ENCODE assay signal across 22 mouse cellular contexts in the genomic region with DNA sequence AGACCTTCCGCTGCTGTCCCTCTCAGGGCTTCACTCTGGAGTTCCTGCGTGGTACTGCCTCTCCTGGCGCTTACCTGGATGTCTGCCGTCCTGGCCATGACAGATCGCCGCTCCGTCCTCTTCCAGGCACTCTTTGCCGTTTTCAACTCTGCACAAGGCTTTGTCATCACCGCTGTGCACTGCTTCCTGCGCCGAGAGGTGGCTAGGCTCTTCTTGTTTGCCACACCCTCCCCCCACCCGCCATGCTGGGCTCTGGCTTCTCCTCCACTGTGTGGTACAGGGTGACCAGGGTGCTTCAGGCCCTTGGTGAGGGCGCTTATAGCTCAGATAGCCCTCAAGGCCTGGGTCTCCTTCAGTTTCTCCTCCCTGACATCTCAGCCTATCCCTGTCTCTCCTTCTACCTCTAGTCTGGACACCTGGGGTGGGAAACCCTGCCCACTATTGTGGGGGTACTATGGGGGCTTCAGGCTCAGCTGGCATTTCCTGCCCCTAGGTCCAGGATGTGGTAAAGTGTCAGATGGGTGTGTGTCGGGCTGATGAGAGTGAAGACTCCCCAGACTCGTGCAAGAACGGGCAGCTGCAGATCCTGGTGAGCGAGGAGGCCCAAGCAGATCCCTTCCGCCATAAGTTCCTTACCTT. TPM values are rescaled to one million over a fixed set of nuclear protein-coding genes. Genes with fewer than 3 reads are reported as not detected.
DNase-seq lines count a peak whose midpoint lies in the region; ATAC-seq and TF ChIP-seq lines count a peak whose summit lies in the region.
"Had no signal": no experiment of that assay in that cellular context is flagged by ENCODE, and none has a peak within 500 bp of the region (broad histone marks: within the 10 kb centered on the region; RNA-seq: fewer than 3 reads in every experiment).

No protein-coding gene starts in this region.

- H3K27ac ChIP-seq in stomach, embryonic 14.5 days (ENCODE audit: low read length), result no peak overlapping the region
- H3K27ac ChIP-seq in stomach, postnatal 0 days (replicated peaks), result no peak overlapping the region
- H3K27ac ChIP-seq in hindbrain, embryonic 13.5 days, result no peak overlapping the region
- no peak overlapping the region for H3K27ac ChIP-seq in midbrain, embryonic 13.5 days
- H3K27ac ChIP-seq: forebrain, embryonic 10.5 days; hindbrain, postnatal 0 days; kidney, postnatal 0 days; limb, embryonic 10.5 days; liver, embryonic 15.5 days; macrophage; midbrain, embryonic 10.5 days had no signal

- H3K9ac ChIP-seq in stomach, embryonic 14.5 days (replicated peaks; ENCODE audit: low read depth, low read length), result no peak overlapping the region
- no peak overlapping the region for H3K9ac ChIP-seq in stomach, postnatal 0 days (ENCODE audit: low read length)
- no peak overlapping the region for H3K9ac ChIP-seq in hindbrain, embryonic 13.5 days
- no peak overlapping the region for H3K9ac ChIP-seq in midbrain, embryonic 13.5 days (replicated peaks)
- H3K9ac ChIP-seq: liver, embryonic 15.5 days had no signal

- no peaks in the 10 kb centered on the region for H3K27me3 ChIP-seq in stomach, embryonic 14.5 days (ENCODE audit: control insufficient read depth, insufficient read depth, low read length)
- no peaks in the 10 kb centered on the region for H3K27me3 ChIP-seq in stomach, postnatal 0 days (ENCODE audit: control insufficient read depth, insufficient read depth, low read length)
- 0 out of 2 replicates have a peak, but pooled peaks cover 13% of the 10 kb centered on the region for H3K27me3 ChIP-seq in hindbrain, embryonic 13.5 days
- no peaks in the 10 kb centered on the region; the same call in 1 of the 2 replicates for H3K27me3 ChIP-seq in midbrain, embryonic 13.5 days

- H3K4me2 ChIP-seq in stomach, embryonic 14.5 days (replicated peaks; ENCODE audit: low read depth, low read length), result no peak overlapping the region
- H3K4me2 ChIP-seq in stomach, postnatal 0 days (replicated peaks; ENCODE audit: low read depth), result no peak overlapping the region
- H3K4me2 ChIP-seq in hindbrain, embryonic 13.5 days, result no peak overlapping the region
- H3K4me2 ChIP-seq in midbrain, embryonic 13.5 days (replicated peaks), result no peak overlapping the region
- H3K4me2 ChIP-seq: heart, embryonic 11.5 days; liver, embryonic 15.5 days had no signal

- peak; percentile 19; the same call in 1 of the 2 replicates for ATAC-seq in stomach, embryonic 14.5 days (ENCODE audit: insufficient number of reproducible peaks, insufficient read depth, low FRiP score, low read depth)
- no peak for ATAC-seq in stomach, postnatal 0 days (ENCODE audit: low FRiP score, low TSS enrichment)
- peak; percentile 30; the same call in 1 of the 2 replicates for ATAC-seq in megakaryocyte, adult 5-6 weeks (ENCODE audit: poor library complexity, severe bottlenecking)
- no peak for ATAC-seq in hindbrain, embryonic 13.5 days (ENCODE audit: low FRiP score)
- no peak for ATAC-seq in midbrain, embryonic 13.5 days
- ATAC-seq: forebrain, embryonic 16.5 days; hindbrain, postnatal 0 days had no signal

- no peaks in the 10 kb centered on the region for H3K4me1 ChIP-seq in stomach, embryonic 14.5 days (ENCODE audit: control insufficient read depth, insufficient read depth, low read length)
- H3K4me1 ChIP-seq in stomach, postnatal 0 days (replicated peaks; ENCODE audit: control insufficient read depth, insufficient read depth), result no peaks in the 10 kb centered on the region
- H3K4me1 ChIP-seq in hindbrain, embryonic 13.5 days (replicated peaks), result peaks cover 16% of the 10 kb centered on the region
- H3K4me1 ChIP-seq in midbrain, embryonic 13.5 days (replicated peaks), result peaks cover 19% of the 10 kb centered on the region
- H3K4me1 ChIP-seq: liver, embryonic 15.5 days had no signal

- no peaks in the 10 kb centered on the region for H3K36me3 ChIP-seq in stomach, embryonic 14.5 days (ENCODE audit: control insufficient read depth, insufficient read depth, low read length)
- no peaks in the 10 kb centered on the region for H3K36me3 ChIP-seq in stomach, postnatal 0 days (ENCODE audit: control insufficient read depth, insufficient read depth, low read length)
- peaks cover 49% of the 10 kb centered on the region for H3K36me3 ChIP-seq in hindbrain, embryonic 13.5 days
- peaks cover 34% of the 10 kb centered on the region for H3K36me3 ChIP-seq in midbrain, embryonic 13.5 days
- H3K36me3 ChIP-seq: forebrain, embryonic 10.5 days; limb, embryonic 10.5 days; liver, embryonic 15.5 days; midbrain, embryonic 10.5 days had no signal

- WGBS in stomach, embryonic 14.5 days, result 68% methylated on average over 18 of the region's 18 CpGs
- WGBS in stomach, postnatal 0 days, result 70% methylated on average over 18 of the region's 18 CpGs
- WGBS in hindbrain, embryonic 13.5 days, result 73% methylated on average over 18 of the region's 18 CpGs
- WGBS in midbrain, embryonic 13.5 days, result 81% methylated on average over 18 of the region's 18 CpGs

- TF ChIP-seq CTCF in stomach, postnatal 0 days (IDR thresholded peaks at IDR 0.05; ENCODE audit: low read depth), result no peak

- no peak overlapping the region for H3K4me3 ChIP-seq in stomach, embryonic 14.5 days (ENCODE audit: low read depth, low read length)
- H3K4me3 ChIP-seq in stomach, postnatal 0 days (ENCODE audit: low read depth, low read length), result no peak overlapping the region
- H3K4me3 ChIP-seq in hindbrain, embryonic 13.5 days, result no peak overlapping the region
- no peak overlapping the region for H3K4me3 ChIP-seq in midbrain, embryonic 13.5 days (replicated peaks)
- H3K4me3 ChIP-seq: forebrain, embryonic 10.5 days; limb, embryonic 10.5 days; liver, embryonic 15.5 days; midbrain, embryonic 10.5 days had no signal

- no peaks in the 10 kb centered on the region for H3K9me3 ChIP-seq in stomach, embryonic 14.5 days (ENCODE audit: control insufficient read depth, low read depth, low read length)
- H3K9me3 ChIP-seq in stomach, postnatal 0 days (ENCODE audit: control insufficient read depth, low read length), result no peaks in the 10 kb centered on the region
- H3K9me3 ChIP-seq in hindbrain, embryonic 13.5 days, result no peaks in the 10 kb centered on the region
- H3K9me3 ChIP-seq in midbrain, embryonic 13.5 days, result no peaks in the 10 kb centered on the region
- H3K9me3 ChIP-seq: forebrain, embryonic 10.5 days; limb, embryonic 10.5 days; liver, embryonic 15.5 days; midbrain, embryonic 10.5 days had no signal

- no peak for DNase-seq in stomach, postnatal 0 days (ENCODE audit: low spot score)
- DNase-seq in thymus, postnatal 14 days, result peak; percentile 43
- no peak for DNase-seq in embryo, embryonic 11 days
- DNase-seq: adrenal gland, postnatal 14 days; cerebellum, adult 9-10 months; gastrocnemius, postnatal 14 days; heart, adult 11 months; kidney, adult 11 months; liver had no signal

- no peak for TF ChIP-seq EP300 in stomach, postnatal 0 days (optimal IDR thresholded peaks at IDR 0.05)

RNA-seq across cellular contexts. Expression of a gene that starts 30.5 kb away (rescaled TPM):
- 80.0 and 95.1 TPM in 2 replicates for polyA plus RNA-seq in stomach, embryonic 14.5 days (2014; fragmentation: Nextera tagmentation; extraction: Ambion mirVana)
- 47.7 and 51.6 TPM in 2 replicates for polyA plus RNA-seq in stomach, postnatal 0 days (2015; fragmentation: Nextera tagmentation; extraction: Ambion mirVana)
- total RNA-seq in megakaryocyte, adult 5-6 weeks (2015), result not detected in 2 replicates
- total RNA-seq in megakaryocyte, adult 5-6 weeks (2017), result not detected in 2 replicates
- 5.8 and 14.3 TPM in 2 replicates for polyA plus RNA-seq in hindbrain, embryonic 13.5 days (2015; fragmentation: Nextera tagmentation; extraction: Ambion mirVana)
- 2.9 and 3.4 TPM in 2 replicates for polyA plus RNA-seq in midbrain, embryonic 13.5 days (2015; fragmentation: Nextera tagmentation; extraction: Ambion mirVana)
- polyA plus RNA-seq: macrophage had no signal

RNA-seq across cellular contexts. Expression of a gene that starts 32.5 kb away (rescaled TPM):
- 2.6 and 4.0 TPM in 2 replicates for polyA plus RNA-seq in stomach, embryonic 14.5 days (2014; fragmentation: Nextera tagmentation; extraction: Ambion mirVana)
- 0.49 and 0.83 TPM in 2 replicates for polyA plus RNA-seq in stomach, postnatal 0 days (2015; fragmentation: Nextera tagmentation; extraction: Ambion mirVana)
- not detected in 2 replicates for total RNA-seq in megakaryocyte, adult 5-6 weeks (2015)
- total RNA-seq in megakaryocyte, adult 5-6 weeks (2017), result 0.04 and 1.9 TPM in 2 replicates
- polyA plus RNA-seq in hindbrain, embryonic 13.5 days (2015; fragmentation: Nextera tagmentation; extraction: Ambion mirVana), result 9.3 and 11.3 TPM in 2 replicates
- 7.0 and 11.0 TPM in 2 replicates for polyA plus RNA-seq in midbrain, embryonic 13.5 days (2015; fragmentation: Nextera tagmentation; extraction: Ambion mirVana)
- polyA plus RNA-seq: macrophage had no signal

Comparison
In these comparisons a context has a peak if more than half of its experiments do, and no peak if none do; other contexts are left out.
1. ATAC-seq: peak in stomach, embryonic 14.5 days (single experiment) and megakaryocyte, adult 5-6 weeks (single experiment); none in stomach, postnatal 0 days (single experiment), hindbrain, embryonic 13.5 days (single experiment) and midbrain, embryonic 13.5 days (single experiment).